ENCODE assay signal across 9 mouse cellular contexts in genomic region chr10:99267621-99268020, GRCm38 (mm10). TPM values are rescaled to one million over a fixed set of nuclear protein-coding genes. Genes with fewer than 3 reads are reported as not detected.
DNase-seq lines count a peak whose midpoint lies in the region; ATAC-seq and TF ChIP-seq lines count a peak whose summit lies in the region.
"Had no signal": no experiment of that assay in that cellular context is flagged by ENCODE, and none has a peak within 500 bp of the region (broad histone marks: within the 10 kb centered on the region; RNA-seq: fewer than 3 reads in every experiment).

No protein-coding gene starts in this region.

- intact Hi-C loops in gastrocnemius, adult 2 months (cut with DNase I): loop anchor here (2.0 kb wide), 1 partner anchor 193 kb away; no protein-coding TSS in a partner anchor
- intact Hi-C loops in gastrocnemius, postnatal 14 days (cut with DNase I; ENCODE audit: low total_unique reads): no loop called here

- ATAC-seq in embryonic facial prominence, embryonic 11.5 days (replicated peaks; ENCODE audit: insufficient number of reproducible peaks, low FRiP score, low TSS enrichment, low read depth): no peak
- ATAC-seq in intestine, embryonic 16.5 days: no peak
- ATAC-seq: Patski had no signal

- H3K4me1 ChIP-seq in embryonic facial prominence, embryonic 11.5 days (ENCODE audit: control insufficient read depth, insufficient read depth, low read length): peaks cover 7% of the 10 kb centered on the region
- peaks cover 27% of the 10 kb centered on the region for H3K4me1 ChIP-seq in intestine, embryonic 16.5 days (ENCODE audit: control insufficient read depth, insufficient read depth, low read length)

- no peak for TF ChIP-seq CTCF in gastrocnemius, adult 2 months (IDR thresholded peaks at IDR 0.05)
- TF ChIP-seq CTCF in layer of hippocampus, adult 2 months (conservative IDR thresholded peaks at IDR 0.05): no peak

- no peak for DNase-seq in gastrocnemius, adult 2 months
- no peak for DNase-seq in gastrocnemius, postnatal 14 days
- no peak for DNase-seq in layer of hippocampus, adult 2 months (ENCODE audit: low spot score in 2 of 2)
- no peak for DNase-seq in layer of hippocampus, adult 9-11 months
- peak; percentile 54 for DNase-seq in embryonic facial prominence, embryonic 11.5 days (ENCODE audit: low spot score)
- no peak for DNase-seq in thymus, postnatal 25 days
- DNase-seq in layer of hippocampus, adult 9-10 months (ENCODE audit: low spot score): no peak

- WGBS in embryonic facial prominence, embryonic 11.5 days: 38% methylated on average over 1 of the region's 1 CpGs
- 47% methylated on average over 1 of the region's 1 CpGs for WGBS in intestine, embryonic 16.5 days

- peak overlapping the region; percentile 86 for H3K4me3 ChIP-seq in gastrocnemius, adult 2 months
- H3K4me3 ChIP-seq in layer of hippocampus, adult 2 months: peak overlapping the region; percentile 92
- no peak overlapping the region for H3K4me3 ChIP-seq in embryonic facial prominence, embryonic 11.5 days (ENCODE audit: low read depth, low read length)
- 0 out of 2 replicates have a peak overlapping the region, but pooled peaks have one; percentile 3 for H3K4me3 ChIP-seq in intestine, embryonic 16.5 days (ENCODE audit: low read length)

- H3K4me2 ChIP-seq in embryonic facial prominence, embryonic 11.5 days (ENCODE audit: low read depth, low read length): no peak overlapping the region
- H3K4me2 ChIP-seq in intestine, embryonic 16.5 days (ENCODE audit: low read depth, low read length): 0 out of 2 replicates have a peak overlapping the region, but pooled peaks have one; percentile 27

- peak overlapping the region; percentile 95 for H3K27ac ChIP-seq in gastrocnemius, adult 2 months
- peak overlapping the region; percentile 94 for H3K27ac ChIP-seq in layer of hippocampus, adult 2 months
- H3K27ac ChIP-seq in embryonic facial prominence, embryonic 11.5 days (replicated peaks; ENCODE audit: low read depth, low read length): no peak overlapping the region
- 0 out of 2 replicates have a peak overlapping the region, but pooled peaks have one; percentile 72 for H3K27ac ChIP-seq in intestine, embryonic 16.5 days (ENCODE audit: low read length)

- no peaks in the 10 kb centered on the region for H3K36me3 ChIP-seq in embryonic facial prominence, embryonic 11.5 days (replicated peaks; ENCODE audit: control insufficient read depth, insufficient read depth, low read depth, low read length)
- no peaks in the 10 kb centered on the region for H3K36me3 ChIP-seq in intestine, embryonic 16.5 days (ENCODE audit: control insufficient read depth, insufficient read depth, low read length)

- H3K9me3 ChIP-seq in embryonic facial prominence, embryonic 11.5 days (replicated peaks; ENCODE audit: control insufficient read depth, low read length): no peaks in the 10 kb centered on the region
- H3K9me3 ChIP-seq in intestine, embryonic 16.5 days (ENCODE audit: control insufficient read depth, low read length): no peaks in the 10 kb centered on the region

- no peak overlapping the region for H3K9ac ChIP-seq in embryonic facial prominence, embryonic 11.5 days (replicated peaks; ENCODE audit: low read length)
- H3K9ac ChIP-seq in intestine, embryonic 16.5 days (ENCODE audit: low read depth, low read length): no peak overlapping the region

- no peaks in the 10 kb centered on the region for H3K27me3 ChIP-seq in embryonic facial prominence, embryonic 11.5 days (ENCODE audit: control insufficient read depth, insufficient read depth, low read length)
- no peaks in the 10 kb centered on the region for H3K27me3 ChIP-seq in intestine, embryonic 16.5 days (replicated peaks; ENCODE audit: control insufficient read depth, insufficient read depth, low read length)
- H3K27me3 ChIP-seq: Patski had no signal

RNA-seq across cellular contexts. Expression of gene Dusp6, which starts 4.6 kb away (rescaled TPM):
- 10 to 100 TPM; 12.8 TPM for total RNA-seq in gastrocnemius, adult 2 months (2021)
- total RNA-seq in gastrocnemius, postnatal 14 days (2021): 10 to 100 TPM; 26.7 to 27.7 TPM
- 10 to 100 TPM; 64.9 to 66.7 TPM for total RNA-seq in layer of hippocampus, adult 2 months (2021)
- 115 and 123 TPM in 2 replicates for polyA plus RNA-seq in embryonic facial prominence, embryonic 11.5 days (2014; fragmentation: Nextera tagmentation; extraction: Ambion mirVana)
- 37.2 and 37.5 TPM in 2 replicates for polyA plus RNA-seq in intestine, embryonic 16.5 days (2015; fragmentation: Nextera tagmentation; extraction: Ambion mirVana)
